Mouse (Mus musculus) liver, embryonic 14.5 days (tissue): ENCODE results near the gene Dmrt3.

Experiments used
- CTCF ChIP-seq: IDR thresholded peaks from 2 replicates; pipeline ENCODE4 v1.5.1; 2016; ENCODE audit warnings: antibody characterized with exemption, low read depth, control low read depth
- EP300 ChIP-seq: IDR thresholded peaks from 2 replicates; pipeline ENCODE4 v1.6.1; 2016; ENCODE audit warnings: antibody characterized with exemption, low read depth

- TF ChIP-seq CTCF = no peak
- no peak for TF ChIP-seq EP300
These were observed 61.6 kb downstream of the Dmrt3 start for GRCm38 (mm10) chr19:25671681-25672080.
